Mouse (Mus musculus): Measurements from ENCODE around the gene Gimap4. TPM values are rescaled to one million over a fixed set of nuclear protein-coding genes. Genes with fewer than 3 reads are reported as not detected.
A peak's percentile ranks its signal among the peaks of the same experiment; 100 is the strongest.

Gene Gimap4
- polyA plus RNA-seq, 1 experiment from 2014 or later = 9.0 TPM

GRCm38 (mm10) chr6:48650041-48650440 is 34.3 kb upstream of the Gimap4 start:
- 85% methylated on average over 9 of the region's 9 CpGs for WGBS
- ATAC-seq (ENCODE audit: insufficient number of reproducible peaks, insufficient read depth, low FRiP score, low TSS enrichment) = no peak

GRCm38 (mm10) chr6:48658721-48659120 is 25.6 kb upstream of the Gimap4 start:
- Histone ChIP-seq H3K4me2 (replicated peaks) (no peak overlapping the region), H3K27me3 (no peaks in the 10 kb centered on the region), H3K27ac (no peak overlapping the region), H3K9me3 (no peaks in the 10 kb centered on the region), H3K4me3 (no peak overlapping the region), H3K9ac (no peak overlapping the region), H3K4me1 (no peaks in the 10 kb centered on the region), H3K36me3 (no peaks in the 10 kb centered on the region)
- ATAC-seq (ENCODE audit: insufficient number of reproducible peaks, insufficient read depth, low FRiP score, low TSS enrichment) = no peak
- WGBS = 78% methylated on average over 5 of the region's 5 CpGs

More at GRCm38 (mm10) chr6:48650041-48650440, 34.3 kb upstream of the Gimap4 start:
- H3K4me3 ChIP-seq = no peak overlapping the region
- no peaks in the 10 kb centered on the region for H3K36me3 ChIP-seq
- no peak overlapping the region for H3K4me2 ChIP-seq (replicated peaks)
- H3K9me3 ChIP-seq = no peaks in the 10 kb centered on the region
- H3K27ac ChIP-seq = no peak overlapping the region
- H3K4me1 ChIP-seq = no peaks in the 10 kb centered on the region
- H3K9ac ChIP-seq = no peak overlapping the region
- H3K27me3 ChIP-seq = no peaks in the 10 kb centered on the region

DNA sequence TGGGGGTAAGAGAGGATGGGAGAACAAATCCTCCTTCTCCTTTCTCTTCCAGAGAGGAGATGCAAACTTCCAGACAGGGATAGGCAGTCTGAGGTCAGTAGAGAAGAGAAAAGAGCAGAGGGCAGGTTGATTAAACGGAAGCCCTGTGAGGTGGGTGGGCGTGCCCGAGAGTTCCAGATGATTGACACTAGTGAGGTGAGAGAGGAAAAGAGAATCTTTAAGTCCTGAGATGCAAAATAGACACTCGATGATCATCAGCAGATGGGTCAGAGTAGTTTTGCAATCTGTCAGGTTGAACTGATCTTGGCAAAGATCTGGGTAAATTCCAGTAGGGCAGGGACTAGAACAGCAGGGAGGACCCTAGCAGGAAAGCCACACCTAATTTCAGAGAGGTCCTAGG is 19.6 kb upstream of the Gimap4 start:
- ATAC-seq (ENCODE audit: insufficient number of reproducible peaks, insufficient read depth, low FRiP score, low TSS enrichment) = no peak
- no peaks in the 10 kb centered on the region for H3K9me3 ChIP-seq
- no peak overlapping the region for H3K4me2 ChIP-seq (replicated peaks)
- H3K36me3 ChIP-seq = no peaks in the 10 kb centered on the region
- no peak overlapping the region for H3K4me3 ChIP-seq
- H3K4me1 ChIP-seq = no peaks in the 10 kb centered on the region
- WGBS = 79% methylated on average over 4 of the region's 4 CpGs
- H3K27ac ChIP-seq = no peak overlapping the region
- H3K27me3 ChIP-seq = no peaks in the 10 kb centered on the region
- H3K9ac ChIP-seq = no peak overlapping the region

GRCm38 (mm10) chr6:48665471-48665870 is 18.9 kb upstream of the Gimap4 start:
- H3K9ac ChIP-seq = no peak overlapping the region
- ATAC-seq (ENCODE audit: insufficient number of reproducible peaks, insufficient read depth, low FRiP score, low TSS enrichment) = no peak
- no peak overlapping the region for H3K4me3 ChIP-seq
- H3K9me3 ChIP-seq = no peaks in the 10 kb centered on the region
- no peak overlapping the region for H3K4me2 ChIP-seq (replicated peaks)
- no peak overlapping the region for H3K27ac ChIP-seq
- WGBS = 92% methylated on average over 9 of the region's 9 CpGs
- H3K36me3 ChIP-seq = no peaks in the 10 kb centered on the region
- H3K4me1 ChIP-seq = no peaks in the 10 kb centered on the region
- no peaks in the 10 kb centered on the region for H3K27me3 ChIP-seq

DNA sequence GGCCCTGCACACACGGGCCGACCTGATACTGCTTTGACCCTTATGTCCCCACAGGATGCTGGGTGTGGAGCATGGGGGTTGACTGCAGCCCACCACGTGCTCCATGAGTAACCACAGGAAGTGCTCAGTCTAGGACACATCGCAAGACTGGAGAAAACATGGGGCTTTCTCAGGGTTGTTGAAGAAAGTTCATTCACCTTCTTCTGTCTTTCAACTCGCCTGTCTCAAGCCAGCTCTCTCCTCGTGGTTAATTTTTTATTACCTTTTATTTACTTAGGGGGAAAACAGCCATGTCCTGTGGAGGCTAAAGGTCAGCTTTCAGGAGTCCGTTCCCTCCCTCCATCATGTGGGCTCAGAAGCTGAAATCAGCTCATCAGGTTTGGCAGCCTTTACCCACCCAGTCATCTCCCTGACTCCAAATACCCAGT is 18.2 kb upstream of the Gimap4 start:
- ATAC-seq (ENCODE audit: insufficient number of reproducible peaks, insufficient read depth, low FRiP score, low TSS enrichment) = no peak
- H3K4me3 ChIP-seq = no peak overlapping the region
- no peaks in the 10 kb centered on the region for H3K36me3 ChIP-seq
- no peaks in the 10 kb centered on the region for H3K27me3 ChIP-seq
- H3K9ac ChIP-seq = no peak overlapping the region
- no peaks in the 10 kb centered on the region for H3K4me1 ChIP-seq
- WGBS = 60% methylated on average over 7 of the region's 7 CpGs
- H3K27ac ChIP-seq = no peak overlapping the region
- H3K4me2 ChIP-seq (replicated peaks) = no peak overlapping the region
- H3K9me3 ChIP-seq = no peaks in the 10 kb centered on the region

DNA sequence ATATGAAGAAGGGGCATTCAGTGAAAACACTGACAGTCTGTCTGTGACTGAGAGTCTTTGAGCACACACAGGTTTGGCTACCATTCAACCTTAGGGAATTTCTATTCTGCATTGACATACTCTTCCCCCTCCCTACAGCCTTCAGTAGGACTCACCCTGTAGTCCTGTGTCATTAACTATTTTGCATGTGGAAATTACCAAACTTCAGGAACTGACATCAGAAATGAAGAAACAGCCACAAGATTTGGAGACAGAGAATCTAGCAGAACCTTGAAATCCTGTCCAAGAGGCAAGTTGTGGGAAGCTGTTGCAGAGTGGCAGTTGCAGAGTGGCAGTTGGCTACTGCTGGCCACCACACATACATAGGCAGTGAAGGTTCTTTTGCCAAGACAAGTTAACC is 16.3 kb upstream of the Gimap4 start:
- Histone ChIP-seq H3K27ac (no peak overlapping the region), H3K4me3 (no peak overlapping the region), H3K36me3 (no peaks in the 10 kb centered on the region), H3K9me3 (no peaks in the 10 kb centered on the region), H3K9ac (no peak overlapping the region), H3K4me2 (replicated peaks) (no peak overlapping the region), H3K4me1 (no peaks in the 10 kb centered on the region), H3K27me3 (no peaks in the 10 kb centered on the region)
- no peak for ATAC-seq (ENCODE audit: insufficient number of reproducible peaks, insufficient read depth, low FRiP score, low TSS enrichment)

GRCm38 (mm10) chr6:48669446-48669969 is 14.8 kb upstream of the Gimap4 start:
- 53% methylated on average over 2 of the region's 2 CpGs for WGBS
- H3K9me3 ChIP-seq = no peaks in the 10 kb centered on the region
- no peak overlapping the region for H3K27ac ChIP-seq
- no peak overlapping the region for H3K9ac ChIP-seq
- H3K36me3 ChIP-seq = no peaks in the 10 kb centered on the region
- no peaks in the 10 kb centered on the region for H3K4me1 ChIP-seq
- ATAC-seq (ENCODE audit: insufficient number of reproducible peaks, insufficient read depth, low FRiP score, low TSS enrichment) = no peak
- no peak overlapping the region for H3K4me3 ChIP-seq
- no peak overlapping the region for H3K4me2 ChIP-seq (replicated peaks)
- H3K27me3 ChIP-seq = no peaks in the 10 kb centered on the region

DNA sequence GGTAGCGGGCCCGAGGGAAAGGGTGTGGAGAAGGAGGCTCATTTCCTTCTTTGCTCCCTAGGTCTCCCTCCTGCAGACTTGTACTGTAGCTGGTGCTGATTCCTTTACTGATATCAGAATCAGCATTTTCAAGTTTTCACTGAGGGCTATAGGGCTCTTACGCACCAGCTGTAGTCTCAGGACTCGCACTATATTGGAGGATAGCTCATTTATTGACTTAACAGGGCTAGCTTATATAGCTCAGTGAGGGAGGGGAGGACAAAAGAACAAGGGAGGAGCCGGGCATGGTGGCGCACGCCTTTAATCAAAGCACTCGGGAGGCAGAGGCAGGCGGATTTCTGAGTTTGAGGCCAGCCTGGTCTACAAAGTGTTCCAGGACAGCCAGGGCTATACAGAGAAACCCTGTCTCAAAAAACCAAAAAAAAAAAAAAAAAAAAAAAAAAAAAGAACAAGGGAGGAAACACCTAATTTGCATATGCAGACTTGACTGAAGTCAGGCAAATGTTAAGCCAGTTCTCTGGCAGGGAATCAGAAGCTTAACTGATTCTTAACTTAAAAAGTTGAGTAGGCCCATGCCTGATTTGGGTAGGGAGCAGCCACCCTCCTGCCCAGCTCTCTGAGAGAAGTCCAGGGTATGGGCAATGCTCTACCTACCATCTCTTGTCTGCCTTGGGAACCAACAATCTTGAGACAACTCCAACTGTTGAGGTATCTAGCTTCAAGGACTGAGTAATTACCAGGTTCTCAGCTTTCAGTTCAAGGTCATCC is 9.9 kb upstream of the Gimap4 start:
- no peak overlapping the region for H3K4me2 ChIP-seq (replicated peaks)
- H3K4me3 ChIP-seq = no peak overlapping the region
- H3K9ac ChIP-seq = no peak overlapping the region
- H3K9me3 ChIP-seq = no peaks in the 10 kb centered on the region
- no peaks in the 10 kb centered on the region for H3K27me3 ChIP-seq
- WGBS = 92% methylated on average over 9 of the region's 9 CpGs
- H3K36me3 ChIP-seq = no peaks in the 10 kb centered on the region
- H3K4me1 ChIP-seq = no peaks in the 10 kb centered on the region; the same call in 1 of the 2 replicates
- no peak overlapping the region for H3K27ac ChIP-seq
- no peak for ATAC-seq (ENCODE audit: insufficient number of reproducible peaks, insufficient read depth, low FRiP score, low TSS enrichment)

DNA sequence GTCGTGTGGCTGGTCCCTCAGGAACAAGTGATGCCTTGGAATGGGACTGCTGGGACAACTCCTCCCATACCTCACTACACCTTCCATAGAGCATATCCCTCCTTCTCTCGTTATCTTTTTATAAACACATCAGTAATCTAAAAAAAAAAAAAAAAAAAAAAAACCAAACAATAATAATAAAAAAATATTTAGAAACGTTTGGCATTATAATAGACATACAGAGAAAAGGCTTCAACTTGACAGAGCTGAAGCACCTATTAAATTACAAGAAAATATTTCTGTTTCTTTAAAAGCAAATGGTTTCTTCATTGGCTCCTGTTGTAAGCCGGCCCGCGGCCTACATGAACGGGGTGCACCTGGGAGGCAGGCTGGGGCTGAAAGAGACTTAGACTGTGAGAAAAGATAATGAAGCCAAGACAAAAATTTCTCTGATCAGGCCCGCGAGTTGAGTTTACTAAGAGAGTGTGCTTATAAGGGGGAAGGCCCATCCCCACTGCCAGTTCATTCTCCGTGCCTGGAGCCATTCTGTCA is 8.9 kb upstream of the Gimap4 start:
- Histone ChIP-seq H3K4me3 (peak overlapping the region; percentile 27), H3K4me2 (replicated peaks) (peak overlapping the region; percentile 45), H3K27ac (no peak overlapping the region)

DNA sequence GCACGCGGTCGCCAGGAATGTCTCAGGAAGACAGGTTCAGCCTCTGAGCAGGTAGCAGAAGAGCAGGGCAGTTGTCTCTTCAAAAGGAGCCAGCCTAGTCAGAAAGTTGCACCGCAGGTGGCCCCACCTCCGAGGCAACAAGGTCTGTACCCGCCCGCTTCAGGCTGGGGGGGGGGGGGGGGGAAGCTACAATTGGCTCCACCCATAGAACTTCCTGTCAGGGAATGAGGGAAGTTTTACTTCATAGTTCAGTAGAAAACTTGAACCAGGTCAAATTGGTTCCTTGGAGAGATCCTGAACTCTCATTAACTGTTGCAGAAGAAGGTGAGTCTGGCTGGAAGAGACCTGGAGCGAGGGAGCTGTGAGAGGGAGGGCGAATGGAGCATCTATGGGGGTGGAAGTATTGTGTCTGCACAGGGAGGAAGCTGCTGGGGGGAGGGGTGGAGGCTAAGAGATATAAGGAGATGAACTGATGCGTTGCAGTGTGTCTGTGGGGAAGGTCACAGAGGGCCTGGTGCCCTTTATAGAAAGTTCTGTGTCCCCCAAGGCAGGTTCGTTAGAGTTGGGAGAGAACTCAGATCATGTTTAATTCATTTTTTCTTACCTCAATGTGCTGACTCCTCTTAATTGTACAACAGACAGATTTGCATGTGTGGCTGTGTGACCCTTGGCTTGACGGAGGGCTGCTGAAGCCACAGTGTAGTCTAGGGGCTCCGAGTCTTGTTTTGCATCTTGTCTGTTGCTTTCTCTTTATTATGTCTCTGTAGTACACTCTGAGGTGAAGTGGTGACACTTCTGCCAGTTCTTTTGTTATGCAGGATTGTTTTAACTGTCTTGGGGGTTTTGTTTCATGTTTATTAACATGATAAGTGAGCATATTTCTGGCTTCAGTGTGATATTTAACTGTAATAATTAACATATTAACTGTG is 8.2 kb upstream of the Gimap4 start, which contains the start of gene Gimap9:
Gimap9 (plus strand) TSS at position 199 of the 929 bp plus-strand sequence.
- Histone ChIP-seq H3K4me1 (no peaks in the 10 kb centered on the region; the same call in 1 of the 2 replicates), H3K9ac (0 out of 2 replicates have a peak within 1 kb of the TSS, but pooled peaks have one; percentile 11), H3K27me3 (no peaks in the 10 kb centered on the region), H3K9me3 (no peaks in the 10 kb centered on the region), H3K36me3 (no peaks in the 10 kb centered on the region), H3K27ac (no peak within 1 kb of the TSS), H3K4me3 (peak within 1 kb of the TSS; percentile 27), H3K4me2 (replicated peaks) (peak within 1 kb of the TSS; percentile 45)
- WGBS = 18% methylated on average over 13 of the region's 13 CpGs
- ATAC-seq (ENCODE audit: insufficient number of reproducible peaks, insufficient read depth, low FRiP score, low TSS enrichment) = no peak

More for the DNA sequence above, 8.9 kb upstream of the Gimap4 start:
- no peaks in the 10 kb centered on the region; the same call in 1 of the 2 replicates for H3K4me1 ChIP-seq
- no peaks in the 10 kb centered on the region for H3K27me3 ChIP-seq
- no peaks in the 10 kb centered on the region for H3K9me3 ChIP-seq
- ATAC-seq (ENCODE audit: insufficient number of reproducible peaks, insufficient read depth, low FRiP score, low TSS enrichment) = no peak
- WGBS = 40% methylated on average over 10 of the region's 10 CpGs
- H3K36me3 ChIP-seq = no peaks in the 10 kb centered on the region
- no peak overlapping the region for H3K9ac ChIP-seq

- Histone ChIP-seq H3K27ac (no peak overlapping the region), H3K4me2 (replicated peaks) (peak overlapping the region; percentile 45), H3K4me3 (peak overlapping the region; percentile 27; the same call in 1 of the 2 replicates), H3K9ac (no peak overlapping the region), H3K36me3 (no peaks in the 10 kb centered on the region), H3K27me3 (no peaks in the 10 kb centered on the region), H3K9me3 (no peaks in the 10 kb centered on the region), H3K4me1 (no peaks in the 10 kb centered on the region; the same call in 1 of the 2 replicates)
- WGBS = 88% methylated on average over 5 of the region's 5 CpGs
- no peak for ATAC-seq (ENCODE audit: insufficient number of reproducible peaks, insufficient read depth, low FRiP score, low TSS enrichment)
Observed at GRCm38 (mm10) chr6:48676860-48677415, 7.4 kb upstream of the Gimap4 start.
